16 mouse cellular contexts compared by ENCODE assay signal in genomic region chr19:7607690-7608201, GRCm38 (mm10). TPM values are rescaled to one million over a fixed set of nuclear protein-coding genes. Genes with fewer than 3 reads are reported as not detected.
DNase-seq lines count a peak whose midpoint lies in the region; ATAC-seq lines count a peak whose summit lies in the region.
"Had no signal": no experiment of that assay in that cellular context is flagged by ENCODE, and none has a peak within 500 bp of the region (broad histone marks: within the 10 kb centered on the region; RNA-seq: fewer than 3 reads in every experiment).

No protein-coding gene starts in this region.

- no peak overlapping the region; the same call in 1 of the 2 replicates for H3K27ac ChIP-seq in heart, embryonic 13.5 days (replicated peaks)
- peak overlapping the region; percentile 72 for H3K27ac ChIP-seq in limb, embryonic 15.5 days
- H3K27ac ChIP-seq: hindbrain, embryonic 10.5 days; midbrain, embryonic 10.5 days had no signal

- H3K4me2 ChIP-seq in heart, embryonic 13.5 days = 0 out of 2 replicates have a peak overlapping the region, but pooled peaks have one; percentile 74
- H3K4me2 ChIP-seq in limb, embryonic 15.5 days = no peak overlapping the region

- no peaks in the 10 kb centered on the region for H3K9me3 ChIP-seq in heart, embryonic 13.5 days
- no peaks in the 10 kb centered on the region for H3K9me3 ChIP-seq in limb, embryonic 15.5 days
- H3K9me3 ChIP-seq: hindbrain, embryonic 10.5 days; midbrain, embryonic 10.5 days had no signal

- 63% methylated on average over 7 of the region's 7 CpGs for WGBS in heart, embryonic 13.5 days
- 61% methylated on average over 7 of the region's 7 CpGs for WGBS in limb, embryonic 15.5 days

- H3K9ac ChIP-seq in heart, embryonic 13.5 days = no peak overlapping the region
- H3K9ac ChIP-seq in limb, embryonic 15.5 days = no peak overlapping the region

- DNase-seq in heart, adult 8-10 months (ENCODE audit: low spot score) = no peak
- DNase-seq in urinary bladder, postnatal 14 days (ENCODE audit: low spot score) = peak; percentile 32
- no peak for DNase-seq in urinary bladder, postnatal 10 days (ENCODE audit: low spot score)
- no peak for DNase-seq in gastrocnemius, adult 18-20 months (ENCODE audit: low spot score)
- DNase-seq in right cerebral cortex, postnatal 10 days (ENCODE audit: low spot score in 2 of 2) = no peak
- DNase-seq: B cell, adult 2 months; cerebellum, adult 18-20 months; thymus, postnatal 25 days had no signal

- ATAC-seq in heart, embryonic 13.5 days (ENCODE audit: extremely low read depth, insufficient number of reproducible peaks, low FRiP score, low TSS enrichment) = no peak
- ATAC-seq in limb, embryonic 15.5 days (ENCODE audit: insufficient number of reproducible peaks, low FRiP score, low TSS enrichment, low read depth) = no peak
- no peak for ATAC-seq in monocyte, adult 5-6 weeks (replicated peaks; ENCODE audit: insufficient number of reproducible peaks, low FRiP score, low TSS enrichment, poor library complexity, severe bottlenecking)

- peaks cover 33% of the 10 kb centered on the region for H3K4me1 ChIP-seq in heart, embryonic 13.5 days
- H3K4me1 ChIP-seq in limb, embryonic 15.5 days = peaks cover 39% of the 10 kb centered on the region

- H3K27me3 ChIP-seq in heart, embryonic 13.5 days (replicated peaks) = peaks cover 39% of the 10 kb centered on the region
- H3K27me3 ChIP-seq in limb, embryonic 15.5 days = peaks cover 4% of the 10 kb centered on the region; the same call in 1 of the 2 replicates

- no peaks in the 10 kb centered on the region for H3K36me3 ChIP-seq in heart, embryonic 13.5 days
- H3K36me3 ChIP-seq in limb, embryonic 15.5 days = no peaks in the 10 kb centered on the region
- H3K36me3 ChIP-seq: hindbrain, embryonic 10.5 days; midbrain, embryonic 10.5 days had no signal

- H3K4me3 ChIP-seq in heart, embryonic 13.5 days = no peak overlapping the region
- H3K4me3 ChIP-seq in limb, embryonic 15.5 days = no peak overlapping the region

RNA-seq across cellular contexts. Expression of gene Lgals12, which starts 0.8 kb away (rescaled TPM):
- polyA plus RNA-seq in heart, embryonic 13.5 days (2015; fragmentation: Nextera tagmentation; extraction: Ambion mirVana) = 0.25 and 0.27 TPM in 2 replicates
- under 1 TPM; 0.16 to 0.37 (median 0.32) TPM for total RNA-seq in heart, adult 8-10 months (2022)
- 0.64 and 0.96 TPM in 2 replicates for polyA plus RNA-seq in limb, embryonic 15.5 days (2015; fragmentation: Nextera tagmentation; extraction: Ambion mirVana)
- total RNA-seq in monocyte, adult 5-6 weeks (2017) = not detected in 3 replicates
- 1 to 10 TPM in 1 of 2 experiments, under 1 TPM in 1; 0.89 to 1.1 TPM for total RNA-seq in gastrocnemius, adult 18-20 months (2021)
- polyA plus RNA-seq: hindbrain, embryonic 10.5 days; midbrain, embryonic 10.5 days had no signal

RNA-seq across cellular contexts. Expression of gene Hrasls5, which starts 4.6 kb away (rescaled TPM):
- not detected in 2 replicates for polyA plus RNA-seq in heart, embryonic 13.5 days (2015; fragmentation: Nextera tagmentation; extraction: Ambion mirVana)
- not detected for total RNA-seq in heart, adult 8-10 months (2022)
- polyA plus RNA-seq in limb, embryonic 15.5 days (2015; fragmentation: Nextera tagmentation; extraction: Ambion mirVana) = 0.27 TPM in 1 of 2 replicates, not detected in the other
- total RNA-seq in monocyte, adult 5-6 weeks (2017) = 0.96 to 1.3 TPM in 2 of 3 replicates, not detected in the other
- total RNA-seq in gastrocnemius, adult 18-20 months (2021) = not detected
- total RNA-seq: left cerebral cortex, postnatal 25 days had no signal
- polyA plus RNA-seq: embryonic facial prominence, embryonic 11.5 days; hindbrain, embryonic 10.5 days; midbrain, embryonic 10.5 days; spleen, adult 2 months had no signal

RNA-seq across cellular contexts. Expression of gene Pla2g16, which starts 50.5 kb away (rescaled TPM):
- polyA plus RNA-seq in heart, embryonic 13.5 days (2015; fragmentation: Nextera tagmentation; extraction: Ambion mirVana) = 60.1 and 65.2 TPM in 2 replicates
- total RNA-seq in heart, adult 8-10 months (2022) = 100 to 1,000 TPM; 121 to 150 (median 137) TPM
- polyA plus RNA-seq in limb, embryonic 15.5 days (2015; fragmentation: Nextera tagmentation; extraction: Ambion mirVana) = 12.9 and 15.8 TPM in 2 replicates
- 42.1 to 80.1 TPM (median 51.4 TPM) in 3 replicates for total RNA-seq in monocyte, adult 5-6 weeks (2017)
- total RNA-seq in gastrocnemius, adult 18-20 months (2021) = 100 to 1,000 TPM; 102 to 122 TPM
